In the genomic region with DNA sequence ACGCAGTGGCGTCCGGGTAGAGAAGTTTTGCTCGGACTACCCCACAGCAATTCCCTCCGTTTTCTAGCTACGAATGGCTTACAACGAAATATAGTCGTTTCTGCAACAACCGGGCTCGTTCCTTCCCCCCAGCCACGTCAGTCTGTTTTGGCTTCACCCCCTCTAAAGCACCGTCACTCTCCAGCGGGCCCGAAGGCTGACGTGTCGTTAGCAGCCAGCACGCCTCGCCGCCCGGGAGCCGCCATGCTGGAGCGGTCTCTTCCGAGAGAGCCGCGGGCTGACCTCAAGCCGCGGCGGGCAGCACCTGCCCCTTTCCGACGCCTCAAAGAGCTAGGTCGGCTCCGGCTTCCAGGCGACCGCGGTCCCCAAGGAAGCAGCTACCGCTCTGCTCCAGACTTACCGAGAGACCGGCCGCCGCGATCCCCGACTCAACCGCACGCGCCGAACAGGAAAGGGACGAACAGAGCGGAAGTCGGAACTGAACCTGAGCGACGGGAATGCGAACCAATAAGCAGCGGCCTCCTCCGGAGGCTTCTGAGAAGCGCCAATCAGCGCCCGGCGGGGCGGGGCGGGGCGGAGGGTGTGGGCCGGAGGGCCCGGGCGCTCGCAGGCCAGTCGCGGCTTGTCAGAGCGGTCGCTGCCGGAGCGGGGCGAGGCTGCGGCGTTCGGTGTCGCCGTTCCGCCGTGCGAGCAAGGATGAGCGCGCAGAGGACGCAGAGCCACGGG, we compare ENCODE assay signal across 8 mouse cellular contexts. TPM values are rescaled to one million over a fixed set of nuclear protein-coding genes. Genes with fewer than 3 reads are reported as not detected.
DNase-seq lines count a peak whose midpoint lies in the region; ATAC-seq and TF ChIP-seq lines count a peak whose summit lies in the region.

A gene (minus strand): TSS at position 501 of the 726 bp plus-strand sequence.
A gene (plus strand): TSS at position 575 of the 726 bp plus-strand sequence.

- peak within 1 kb of the TSS; percentile 95 for H3K27ac ChIP-seq in forebrain, embryonic 10.5 days
- H3K27ac ChIP-seq in heart, embryonic 15.5 days, result peak within 1 kb of the TSS; percentile 92
- peak within 1 kb of the TSS; percentile 80 for H3K27ac ChIP-seq in liver, embryonic 14.5 days
- peak within 1 kb of the TSS; percentile 86 for H3K27ac ChIP-seq in neural tube, embryonic 11.5 days (ENCODE audit: low read depth, low read length)
- H3K27ac ChIP-seq in stomach, postnatal 0 days (replicated peaks), result peak within 1 kb of the TSS; percentile 94

- H3K9ac ChIP-seq in heart, embryonic 15.5 days, result peak within 1 kb of the TSS; percentile 86
- H3K9ac ChIP-seq in liver, embryonic 14.5 days (replicated peaks), result peak within 1 kb of the TSS; percentile 89
- H3K9ac ChIP-seq in neural tube, embryonic 11.5 days (ENCODE audit: low read length), result peak within 1 kb of the TSS; percentile 88
- peak within 1 kb of the TSS; percentile 85 for H3K9ac ChIP-seq in stomach, postnatal 0 days (ENCODE audit: low read length)

- peak within 1 kb of the TSS; percentile 89 for H3K4me3 ChIP-seq in forebrain, embryonic 10.5 days
- H3K4me3 ChIP-seq in heart, embryonic 15.5 days, result peak within 1 kb of the TSS; percentile 77
- H3K4me3 ChIP-seq in liver, embryonic 14.5 days (ENCODE audit: insufficient read depth in 1 of 2, low read depth in 2 of 2, low read length in 2 of 2), result peak within 1 kb of the TSS; percentile 81 to 85
- peak within 1 kb of the TSS; percentile 86 for H3K4me3 ChIP-seq in neural tube, embryonic 11.5 days (ENCODE audit: low read depth, low read length)
- H3K4me3 ChIP-seq in stomach, postnatal 0 days (ENCODE audit: low read depth, low read length), result peak within 1 kb of the TSS; percentile 71

- TF ChIP-seq EP300 in liver, embryonic 14.5 days (IDR thresholded peaks at IDR 0.05; ENCODE audit: low read depth), result 0 out of 2 replicates have a peak, but pooled peaks have one; percentile 26
- TF ChIP-seq EP300 in stomach, postnatal 0 days (optimal IDR thresholded peaks at IDR 0.05), result peak; percentile 72

- H3K4me1 ChIP-seq in forebrain, embryonic 10.5 days, result peaks cover 38% of the 10 kb centered on the region
- H3K4me1 ChIP-seq in heart, embryonic 15.5 days (replicated peaks), result peaks cover 25% of the 10 kb centered on the region
- H3K4me1 ChIP-seq in liver, embryonic 14.5 days (replicated peaks; ENCODE audit: control insufficient read depth in 2 of 2, insufficient read depth in 2 of 2, low read length in 1 of 2), result peaks cover 13 to 15% of the 10 kb centered on the region in 2 experiments
- peaks cover 13% of the 10 kb centered on the region for H3K4me1 ChIP-seq in neural tube, embryonic 11.5 days (ENCODE audit: control insufficient read depth, insufficient read depth, low read length)
- no peaks in the 10 kb centered on the region for H3K4me1 ChIP-seq in stomach, postnatal 0 days (replicated peaks; ENCODE audit: control insufficient read depth, insufficient read depth)

- under 1% methylated on average over 84 of the region's 84 CpGs for WGBS in forebrain, embryonic 10.5 days
- under 1% methylated on average over 80 of the region's 84 CpGs for WGBS in heart, embryonic 15.5 days
- WGBS in liver, embryonic 14.5 days (ENCODE audit: insufficient replicate concordance), result under 1% methylated on average over 84 of the region's 84 CpGs
- under 1% methylated on average over 80 of the region's 84 CpGs for WGBS in neural tube, embryonic 11.5 days
- under 1% methylated on average over 84 of the region's 84 CpGs for WGBS in stomach, postnatal 0 days

- TF ChIP-seq CTCF in liver, embryonic 14.5 days (IDR thresholded peaks at IDR 0.05; ENCODE audit: low read depth), result no peak
- no peak for TF ChIP-seq CTCF in stomach, postnatal 0 days (IDR thresholded peaks at IDR 0.05; ENCODE audit: low read depth)

- H3K27me3 ChIP-seq in forebrain, embryonic 10.5 days (ENCODE audit: poor library complexity, severe bottlenecking), result no peaks in the 10 kb centered on the region
- no peaks in the 10 kb centered on the region for H3K27me3 ChIP-seq in heart, embryonic 15.5 days
- H3K27me3 ChIP-seq in liver, embryonic 14.5 days (ENCODE audit: control insufficient read depth, insufficient read depth, low read length), result no peaks in the 10 kb centered on the region
- no peaks in the 10 kb centered on the region for H3K27me3 ChIP-seq in neural tube, embryonic 11.5 days (ENCODE audit: control insufficient read depth, insufficient read depth, low read length)
- no peaks in the 10 kb centered on the region for H3K27me3 ChIP-seq in stomach, postnatal 0 days (ENCODE audit: control insufficient read depth, insufficient read depth, low read length)

- peak; percentile 98 for ATAC-seq in heart, embryonic 15.5 days (replicated peaks; ENCODE audit: insufficient number of reproducible peaks, insufficient read depth, low FRiP score, low read depth)
- peak; percentile 97 for ATAC-seq in liver, embryonic 14.5 days (ENCODE audit: insufficient read depth)
- peak; percentile 100 for ATAC-seq in neural tube, embryonic 11.5 days (ENCODE audit: insufficient read depth, low FRiP score, low TSS enrichment)
- ATAC-seq in stomach, postnatal 0 days (ENCODE audit: low FRiP score, low TSS enrichment), result peak; percentile 99

- no peaks in the 10 kb centered on the region for H3K9me3 ChIP-seq in forebrain, embryonic 10.5 days
- H3K9me3 ChIP-seq in heart, embryonic 15.5 days (replicated peaks), result no peaks in the 10 kb centered on the region
- no peaks in the 10 kb centered on the region for H3K9me3 ChIP-seq in liver, embryonic 14.5 days (ENCODE audit: control insufficient read depth, low read length)
- no peaks in the 10 kb centered on the region for H3K9me3 ChIP-seq in neural tube, embryonic 11.5 days (ENCODE audit: control insufficient read depth, low read length)
- H3K9me3 ChIP-seq in stomach, postnatal 0 days (ENCODE audit: control insufficient read depth, low read length), result no peaks in the 10 kb centered on the region

- H3K4me2 ChIP-seq in heart, embryonic 15.5 days, result peak within 1 kb of the TSS; percentile 96
- peak within 1 kb of the TSS; percentile 90 for H3K4me2 ChIP-seq in liver, embryonic 14.5 days (ENCODE audit: low read depth)
- H3K4me2 ChIP-seq in neural tube, embryonic 11.5 days (ENCODE audit: low read depth), result peak within 1 kb of the TSS; percentile 92
- peak within 1 kb of the TSS; percentile 97 for H3K4me2 ChIP-seq in stomach, postnatal 0 days (replicated peaks; ENCODE audit: low read depth)

- H3K36me3 ChIP-seq in forebrain, embryonic 10.5 days (replicated peaks), result peaks cover 50% of the 10 kb centered on the region
- H3K36me3 ChIP-seq in heart, embryonic 15.5 days, result peaks cover 8% of the 10 kb centered on the region; the same call in 1 of the 2 replicates
- peaks cover 9% of the 10 kb centered on the region for H3K36me3 ChIP-seq in liver, embryonic 14.5 days (replicated peaks; ENCODE audit: control insufficient read depth, insufficient read depth, low read depth)
- no peaks in the 10 kb centered on the region for H3K36me3 ChIP-seq in neural tube, embryonic 11.5 days (ENCODE audit: control insufficient read depth, insufficient read depth, low read length)
- H3K36me3 ChIP-seq in stomach, postnatal 0 days (ENCODE audit: control insufficient read depth, insufficient read depth, low read length), result peaks cover 5% of the 10 kb centered on the region; the same call in 1 of the 2 replicates

- DNase-seq in CD8-positive naive resting alpha-beta T cell, adult 2 months (ENCODE audit: low read depth in 2 of 2, low spot score in 2 of 2), result peak; percentile 91 to 93
- peak; percentile 94 for DNase-seq in c-Kit-positive CD71-negative TER-119-negative erythroid progenitor cells, embryonic 14.5 days (ENCODE audit: low read depth)
- DNase-seq in forebrain, embryonic 10.5 days (ENCODE audit: extremely low spot score, low spot score), result peak; percentile 94
- peak; percentile 100 for DNase-seq in kidney, postnatal 25 days
- DNase-seq in liver, embryonic 14.5 days (ENCODE audit: low read depth in 3 of 3, low spot score in 3 of 3), result peak; percentile 96 to 98 (median 98)
- DNase-seq in neural tube, embryonic 11.5 days (ENCODE audit: low spot score), result peak; percentile 99
- peak; percentile 98 for DNase-seq in stomach, postnatal 0 days (ENCODE audit: low spot score)

RNA-seq across cellular contexts. Expression of the first gene that starts in this region (rescaled TPM):
- polyA plus RNA-seq in forebrain, embryonic 10.5 days (2016; fragmentation: Nextera tagmentation; extraction: Ambion mirVana), result 567 and 576 TPM in 2 replicates
- 376 and 496 TPM in 2 replicates for polyA plus RNA-seq in heart, embryonic 15.5 days (2015; fragmentation: Nextera tagmentation; extraction: Ambion mirVana)
- 286 and 515 TPM in 2 replicates for polyA plus RNA-seq in liver, embryonic 14.5 days (2012; rRNA removed)
- polyA plus RNA-seq in liver, embryonic 14.5 days (2014; fragmentation: Nextera tagmentation; extraction: Ambion mirVana), result 614 and 643 TPM in 2 replicates
- 442 and 491 TPM in 2 replicates for polyA plus RNA-seq in neural tube, embryonic 11.5 days (2014; fragmentation: Nextera tagmentation; extraction: Ambion mirVana)
- 843 and 974 TPM in 2 replicates for polyA plus RNA-seq in stomach, postnatal 0 days (2015; fragmentation: Nextera tagmentation; extraction: Ambion mirVana)

RNA-seq across cellular contexts. Expression of the second gene that starts in this region (rescaled TPM):
- polyA plus RNA-seq in forebrain, embryonic 10.5 days (2016; fragmentation: Nextera tagmentation; extraction: Ambion mirVana), result 28.3 and 30.9 TPM in 2 replicates
- polyA plus RNA-seq in heart, embryonic 15.5 days (2015; fragmentation: Nextera tagmentation; extraction: Ambion mirVana), result 40.1 and 45.2 TPM in 2 replicates
- polyA plus RNA-seq in liver, embryonic 14.5 days (2012; rRNA removed), result 9.2 and 11.0 TPM in 2 replicates
- polyA plus RNA-seq in liver, embryonic 14.5 days (2014; fragmentation: Nextera tagmentation; extraction: Ambion mirVana), result 23.3 and 24.1 TPM in 2 replicates
- 37.0 and 37.5 TPM in 2 replicates for polyA plus RNA-seq in neural tube, embryonic 11.5 days (2014; fragmentation: Nextera tagmentation; extraction: Ambion mirVana)
- polyA plus RNA-seq in stomach, postnatal 0 days (2015; fragmentation: Nextera tagmentation; extraction: Ambion mirVana), result 52.3 and 54.4 TPM in 2 replicates

Comparison
In these comparisons a context has a peak if more than half of its experiments do, and no peak if none do; other contexts are left out.
1. Peak in every context shown above with its lines: DNase-seq, ATAC-seq, H3K4me3 ChIP-seq and H3K27ac ChIP-seq.